In genomic region chr19:6985300-6985699, GRCm38 (mm10) we compare ENCODE assay signal across 20 mouse cellular contexts. TPM values are rescaled to one million over a fixed set of nuclear protein-coding genes. Genes with fewer than 3 reads are reported as not detected.
A peak's percentile ranks its signal among the peaks of the same experiment; 100 is the strongest.
DNase-seq lines count a peak whose midpoint lies in the region; ATAC-seq and TF ChIP-seq lines count a peak whose summit lies in the region.
"Had no signal": no experiment of that assay in that cellular context is flagged by ENCODE, and none has a peak within 500 bp of the region (broad histone marks: within the 10 kb centered on the region; RNA-seq: fewer than 3 reads in every experiment).

No protein-coding gene starts in this region.

- no peaks in the 10 kb centered on the region for H3K9me3 ChIP-seq in liver, embryonic 13.5 days (replicated peaks)
- no peaks in the 10 kb centered on the region for H3K9me3 ChIP-seq in liver, postnatal 0 days (ENCODE audit: low read length)
- H3K9me3 ChIP-seq in limb, embryonic 13.5 days = no peaks in the 10 kb centered on the region
- H3K9me3 ChIP-seq: forebrain, embryonic 13.5 days; hindbrain, embryonic 15.5 days; neural tube, embryonic 12.5 days; stomach, embryonic 15.5 days had no signal

- no peak for TF ChIP-seq CTCF in liver, postnatal 0 days (IDR thresholded peaks at IDR 0.05; ENCODE audit: low read depth)

- peak; percentile 94 for DNase-seq in heart, adult 11 months
- DNase-seq in heart, postnatal 10 days = no peak
- no peak for DNase-seq in liver, embryonic 13.5 days
- DNase-seq in liver, postnatal 0 days = no peak
- DNase-seq in R1 (ENCODE audit: low read depth, low spot score) = peak; percentile 40
- DNase-seq in layer of hippocampus, adult 8-10 months (ENCODE audit: low spot score in 2 of 2) = no peak
- DNase-seq: adrenal gland, postnatal 10 days; cerebellum, adult 18-20 months; gastrocnemius, postnatal 36 days; kidney, adult 8-10 months; kidney, postnatal 4 days; layer of hippocampus, postnatal 36 days; left cerebral cortex, postnatal 4 days; lung, postnatal 14 days; thymus, adult 2 months had no signal

- 86% methylated on average over 19 of the region's 19 CpGs for WGBS in liver, embryonic 13.5 days (ENCODE audit: insufficient replicate concordance)
- WGBS in liver, postnatal 0 days (ENCODE audit: insufficient replicate concordance) = 89% methylated on average over 19 of the region's 19 CpGs
- WGBS in limb, embryonic 13.5 days = 80% methylated on average over 19 of the region's 19 CpGs

- no peak for TF ChIP-seq EP300 in liver, postnatal 0 days (IDR thresholded peaks at IDR 0.05; ENCODE audit: low read depth)

- peaks cover 61% of the 10 kb centered on the region for H3K4me1 ChIP-seq in liver, embryonic 13.5 days (replicated peaks)
- H3K4me1 ChIP-seq in liver, postnatal 0 days (ENCODE audit: insufficient read depth) = peaks cover 30% of the 10 kb centered on the region
- H3K4me1 ChIP-seq in limb, embryonic 13.5 days = peaks cover 27% of the 10 kb centered on the region

- no peaks in the 10 kb centered on the region for H3K27me3 ChIP-seq in liver, embryonic 13.5 days
- H3K27me3 ChIP-seq in liver, postnatal 0 days (ENCODE audit: insufficient read depth, low read length) = no peaks in the 10 kb centered on the region
- no peaks in the 10 kb centered on the region for H3K27me3 ChIP-seq in limb, embryonic 13.5 days
- H3K27me3 ChIP-seq: forebrain, embryonic 13.5 days; hindbrain, embryonic 15.5 days; neural tube, embryonic 12.5 days; stomach, embryonic 15.5 days had no signal

- H3K27ac ChIP-seq in liver, embryonic 13.5 days = peak overlapping the region; percentile 57
- H3K27ac ChIP-seq in liver, postnatal 0 days (ENCODE audit: low read depth) = no peak overlapping the region
- H3K27ac ChIP-seq in limb, embryonic 13.5 days = no peak overlapping the region
- H3K27ac ChIP-seq: forebrain, embryonic 13.5 days; hindbrain, embryonic 15.5 days; neural tube, embryonic 12.5 days; stomach, embryonic 15.5 days had no signal

- no peak overlapping the region for H3K9ac ChIP-seq in liver, embryonic 13.5 days
- H3K9ac ChIP-seq in liver, postnatal 0 days (replicated peaks) = no peak overlapping the region
- 0 out of 2 replicates have a peak overlapping the region, but pooled peaks have one; percentile 94 for H3K9ac ChIP-seq in limb, embryonic 13.5 days
- H3K9ac ChIP-seq: forebrain, embryonic 13.5 days; hindbrain, embryonic 15.5 days; neural tube, embryonic 12.5 days; stomach, embryonic 15.5 days had no signal

- intact Hi-C loops in heart, postnatal 10 days (cut with DNase I) = no loop called here

- H3K4me3 ChIP-seq in liver, embryonic 13.5 days (replicated peaks) = no peak overlapping the region
- no peak overlapping the region for H3K4me3 ChIP-seq in liver, postnatal 0 days (ENCODE audit: low read depth, low read length)
- H3K4me3 ChIP-seq in limb, embryonic 13.5 days = no peak overlapping the region
- H3K4me3 ChIP-seq: hindbrain, embryonic 15.5 days; neural tube, embryonic 12.5 days had no signal

- peaks cover 29% of the 10 kb centered on the region for H3K36me3 ChIP-seq in liver, embryonic 13.5 days
- peaks cover 18% of the 10 kb centered on the region; the same call in 1 of the 2 replicates for H3K36me3 ChIP-seq in liver, postnatal 0 days (replicated peaks; ENCODE audit: insufficient read depth, low read length)
- H3K36me3 ChIP-seq in limb, embryonic 13.5 days = peaks cover 42% of the 10 kb centered on the region

- no peak for ATAC-seq in liver, embryonic 13.5 days (ENCODE audit: low read depth)
- ATAC-seq in liver, postnatal 0 days = no peak
- ATAC-seq in limb, embryonic 13.5 days (ENCODE audit: low FRiP score, low read depth) = no peak
- ATAC-seq: forebrain, embryonic 13.5 days had no signal

- H3K4me2 ChIP-seq in liver, embryonic 13.5 days = no peak overlapping the region
- no peak overlapping the region for H3K4me2 ChIP-seq in liver, postnatal 0 days (ENCODE audit: low read depth, low read length)
- H3K4me2 ChIP-seq in limb, embryonic 13.5 days (replicated peaks) = no peak overlapping the region

RNA-seq across cellular contexts. Expression of gene Vegfb, which starts 2.2 kb away (rescaled TPM):
- 100 to 1,000 TPM; 284 to 285 TPM for total RNA-seq in heart, postnatal 10 days (2021)
- polyA plus RNA-seq in liver, embryonic 13.5 days (2015; fragmentation: Nextera tagmentation; extraction: Ambion mirVana) = 13.7 and 16.0 TPM in 2 replicates
- polyA plus RNA-seq in liver, postnatal 0 days (2015; fragmentation: Nextera tagmentation; extraction: Ambion mirVana) = 11.9 and 13.7 TPM in 2 replicates
- polyA plus RNA-seq in limb, embryonic 13.5 days (2015; fragmentation: Nextera tagmentation; extraction: Ambion mirVana) = 53.6 and 59.6 TPM in 2 replicates
- total RNA-seq in layer of hippocampus, adult 8-10 months (2022) = 10 to 100 TPM; 80.4 to 93.8 (median 90.1) TPM

RNA-seq across cellular contexts. Expression of gene Fkbp2, which starts 5.0 kb away (rescaled TPM):
- 10 to 100 TPM; 14.7 to 19.0 TPM for total RNA-seq in heart, postnatal 10 days (2021)
- polyA plus RNA-seq in liver, embryonic 13.5 days (2015; fragmentation: Nextera tagmentation; extraction: Ambion mirVana) = 88.0 and 91.6 TPM in 2 replicates
- 78.5 and 79.0 TPM in 2 replicates for polyA plus RNA-seq in liver, postnatal 0 days (2015; fragmentation: Nextera tagmentation; extraction: Ambion mirVana)
- 84.5 and 89.3 TPM in 2 replicates for polyA plus RNA-seq in limb, embryonic 13.5 days (2015; fragmentation: Nextera tagmentation; extraction: Ambion mirVana)
- total RNA-seq in layer of hippocampus, adult 8-10 months (2022) = 100 to 1,000 TPM in 1 of 4 experiments, 10 to 100 TPM in 3; 63.5 to 104 (median 83.1) TPM

RNA-seq across cellular contexts. Expression of gene Dnajc4, which starts 7.1 kb away (rescaled TPM):
- total RNA-seq in heart, postnatal 10 days (2021) = 10 to 100 TPM; 59.4 to 62.4 TPM
- 9.8 and 11.8 TPM in 2 replicates for polyA plus RNA-seq in liver, embryonic 13.5 days (2015; fragmentation: Nextera tagmentation; extraction: Ambion mirVana)
- 10.9 and 11.2 TPM in 2 replicates for polyA plus RNA-seq in liver, postnatal 0 days (2015; fragmentation: Nextera tagmentation; extraction: Ambion mirVana)
- 22.2 and 25.9 TPM in 2 replicates for polyA plus RNA-seq in limb, embryonic 13.5 days (2015; fragmentation: Nextera tagmentation; extraction: Ambion mirVana)
- 10 to 100 TPM; 26.1 to 29.9 (median 29.5) TPM for total RNA-seq in layer of hippocampus, adult 8-10 months (2022)

RNA-seq across cellular contexts. Expression of gene Plcb3, which starts 9.0 kb away (rescaled TPM):
- total RNA-seq in heart, postnatal 10 days (2021) = 10 to 100 TPM; 18.1 to 19.3 TPM
- 5.6 and 6.3 TPM in 2 replicates for polyA plus RNA-seq in liver, embryonic 13.5 days (2015; fragmentation: Nextera tagmentation; extraction: Ambion mirVana)
- 3.5 and 3.6 TPM in 2 replicates for polyA plus RNA-seq in liver, postnatal 0 days (2015; fragmentation: Nextera tagmentation; extraction: Ambion mirVana)
- 36.8 and 40.0 TPM in 2 replicates for polyA plus RNA-seq in limb, embryonic 13.5 days (2015; fragmentation: Nextera tagmentation; extraction: Ambion mirVana)
- 10 to 100 TPM; 13.4 to 19.9 (median 18.0) TPM for total RNA-seq in layer of hippocampus, adult 8-10 months (2022)

RNA-seq across cellular contexts. Expression of gene Ppp1r14b, which starts 10.5 kb away (rescaled TPM):
- 100 to 1,000 TPM; 168 to 180 TPM for total RNA-seq in heart, postnatal 10 days (2021)
- 73.6 and 81.7 TPM in 2 replicates for polyA plus RNA-seq in liver, embryonic 13.5 days (2015; fragmentation: Nextera tagmentation; extraction: Ambion mirVana)
- polyA plus RNA-seq in liver, postnatal 0 days (2015; fragmentation: Nextera tagmentation; extraction: Ambion mirVana) = 48.3 and 57.2 TPM in 2 replicates
- polyA plus RNA-seq in limb, embryonic 13.5 days (2015; fragmentation: Nextera tagmentation; extraction: Ambion mirVana) = 151 and 168 TPM in 2 replicates
- 10 to 100 TPM; 55.4 to 81.1 (median 63.5) TPM for total RNA-seq in layer of hippocampus, adult 8-10 months (2022)

Comparison
In these comparisons a context has a peak if more than half of its experiments do, and no peak if none do; other contexts are left out.
1. DNase-seq: peak in heart, adult 11 months (single experiment) and R1 (single experiment); none in heart, postnatal 10 days (0 of 2), liver, embryonic 13.5 days (single experiment), liver, postnatal 0 days (single experiment) and layer of hippocampus, adult 8-10 months (0 of 2).